9 mouse cellular contexts compared by ENCODE assay signal in genomic region chr1:179863420-179863819, GRCm38 (mm10). TPM values are rescaled to one million over a fixed set of nuclear protein-coding genes. Genes with fewer than 3 reads are reported as not detected.
DNase-seq lines count a peak whose midpoint lies in the region; ATAC-seq and TF ChIP-seq lines count a peak whose summit lies in the region.
"Had no signal": no experiment of that assay in that cellular context is flagged by ENCODE, and none has a peak within 500 bp of the region (broad histone marks: within the 10 kb centered on the region; RNA-seq: fewer than 3 reads in every experiment).

No protein-coding gene starts in this region.

- intact Hi-C loops in gastrocnemius, adult 2 months (cut with DNase I) = no loop called here

- no peaks in the 10 kb centered on the region for H3K27me3 ChIP-seq in heart, embryonic 10.5 days (ENCODE audit: insufficient read depth, poor library complexity, severe bottlenecking)
- no peaks in the 10 kb centered on the region for H3K27me3 ChIP-seq in myocyte (ENCODE audit: control insufficient read depth, insufficient read depth, insufficient read length)
- H3K27me3 ChIP-seq in hindbrain, postnatal 0 days (ENCODE audit: insufficient read depth, low read length) = no peaks in the 10 kb centered on the region
- H3K27me3 ChIP-seq: midbrain, embryonic 12.5 days had no signal

- no peak for TF ChIP-seq POLR2A in lung, adult 2 months (IDR thresholded peaks at IDR 0.05; ENCODE audit: borderline replicate concordance, extremely low read depth, low read depth, low read length)
- TF ChIP-seq POLR2A in myocyte (IDR thresholded peaks at IDR 0.05; ENCODE audit: insufficient read length, low read depth) = no peak

- H3K9ac ChIP-seq in hindbrain, postnatal 0 days (replicated peaks; ENCODE audit: low read length) = no peak overlapping the region
- H3K9ac ChIP-seq: midbrain, embryonic 12.5 days had no signal

- 37% methylated on average over 4 of the region's 4 CpGs for WGBS in lung, adult 2 months
- WGBS in heart, embryonic 10.5 days = 53% methylated on average over 4 of the region's 4 CpGs
- WGBS in hindbrain, postnatal 0 days = 28% methylated on average over 4 of the region's 4 CpGs

- peak overlapping the region; percentile 71; the same call in 1 of the 2 replicates for H3K27ac ChIP-seq in gastrocnemius, adult 2 months
- 0 out of 2 replicates have a peak overlapping the region, but pooled peaks have one; percentile 1 for H3K27ac ChIP-seq in heart, embryonic 10.5 days
- no peak overlapping the region for H3K27ac ChIP-seq in hindbrain, postnatal 0 days
- H3K27ac ChIP-seq: midbrain, embryonic 12.5 days had no signal

- H3K4me2 ChIP-seq in myocyte (ENCODE audit: low read depth) = peak overlapping the region; percentile 34
- H3K4me2 ChIP-seq in hindbrain, postnatal 0 days (ENCODE audit: low read depth, low read length) = no peak overlapping the region
- H3K4me2 ChIP-seq: midbrain, embryonic 12.5 days had no signal

- H3K9me3 ChIP-seq in heart, embryonic 10.5 days = no peaks in the 10 kb centered on the region
- H3K9me3 ChIP-seq in hindbrain, postnatal 0 days (ENCODE audit: low read length) = no peaks in the 10 kb centered on the region
- H3K9me3 ChIP-seq: midbrain, embryonic 12.5 days had no signal

- H3K4me1 ChIP-seq in lung, adult 2 months (ENCODE audit: control insufficient read depth, insufficient read depth, low read length) = peaks cover 12% of the 10 kb centered on the region
- H3K4me1 ChIP-seq in heart, embryonic 10.5 days = peaks cover 21% of the 10 kb centered on the region
- no peaks in the 10 kb centered on the region for H3K4me1 ChIP-seq in hindbrain, postnatal 0 days (ENCODE audit: insufficient read depth, low read length)
- H3K4me1 ChIP-seq: midbrain, embryonic 12.5 days had no signal

- no peak for TF ChIP-seq CTCF in gastrocnemius, adult 2 months (IDR thresholded peaks at IDR 0.05)
- no peak for TF ChIP-seq CTCF in lung, adult 2 months (IDR thresholded peaks at IDR 0.05; ENCODE audit: insufficient read depth, low read length)
- TF ChIP-seq CTCF in hindbrain, postnatal 0 days (IDR thresholded peaks at IDR 0.05; ENCODE audit: low read depth) = no peak

- H3K4me3 ChIP-seq in gastrocnemius, adult 2 months = no peak overlapping the region
- no peak overlapping the region for H3K4me3 ChIP-seq in lung, adult 2 months (replicated peaks; ENCODE audit: extremely low read depth, low read depth, low read length)
- no peak overlapping the region for H3K4me3 ChIP-seq in heart, embryonic 10.5 days
- H3K4me3 ChIP-seq in myocyte = no peak overlapping the region
- no peak overlapping the region for H3K4me3 ChIP-seq in hindbrain, postnatal 0 days (ENCODE audit: low read length)
- H3K4me3 ChIP-seq: midbrain, embryonic 12.5 days had no signal

- H3K36me3 ChIP-seq in heart, embryonic 10.5 days = no peaks in the 10 kb centered on the region
- no peaks in the 10 kb centered on the region for H3K36me3 ChIP-seq in myocyte (ENCODE audit: control insufficient read depth, insufficient read depth)
- no peaks in the 10 kb centered on the region for H3K36me3 ChIP-seq in hindbrain, postnatal 0 days (ENCODE audit: insufficient read depth, low read length)
- H3K36me3 ChIP-seq: midbrain, embryonic 12.5 days had no signal

- no peaks in the 10 kb centered on the region for H3K79me2 ChIP-seq in myocyte (ENCODE audit: control insufficient read depth, insufficient read depth)

- DNase-seq in gastrocnemius, adult 2 months = peak; percentile 26
- DNase-seq in gastrocnemius, postnatal 4 days (ENCODE audit: low spot score in 2 of 2) = no peak
- peak; percentile 58 to 77 for DNase-seq in lung, adult 18-20 months
- no peak for DNase-seq in lung, adult 2 months
- no peak for DNase-seq in heart, embryonic 10.5 days (ENCODE audit: low spot score)
- no peak for DNase-seq in T-cell, adult 2 months (ENCODE audit: low spot score)
- no peak for DNase-seq in hindbrain, postnatal 0 days (ENCODE audit: low spot score)

- H3ac ChIP-seq in myocyte (ENCODE audit: control insufficient read depth, insufficient read length) = no peak overlapping the region

- no peak for ATAC-seq in hindbrain, postnatal 0 days

TF ChIP-seq in myocyte, 11 proteins besides CTCF, POLR2A, EP300 and RAD21:
- peak in 1 of 3 experiments; percentile 62 for TF ChIP-seq MYOG (IDR thresholded peaks at IDR 0.05; ENCODE audit: control insufficient read depth in 1 of 3, insufficient read depth in 1 of 3, insufficient read length in 2 of 3, low read depth in 2 of 3)
- TF ChIP-seq TCF3 (IDR thresholded peaks at IDR 0.05; ENCODE audit: insufficient read length, low read depth) = no peak
- TF ChIP-seq REST (IDR thresholded peaks at IDR 0.05; ENCODE audit: insufficient read depth, insufficient read length) = no peak
- TF ChIP-seq TCF12 (IDR thresholded peaks at IDR 0.05; ENCODE audit: insufficient read depth, poor library complexity, severe bottlenecking) = no peak
- TF ChIP-seq MYOD1 (IDR thresholded peaks at IDR 0.05; ENCODE audit: control insufficient read depth in 1 of 3, insufficient read length in 2 of 3, low read depth in 2 of 3) = peak in 1 of 3 experiments; percentile 66
- TF ChIP-seq USF1 (IDR thresholded peaks at IDR 0.05; ENCODE audit: low read depth) = no peak
TF ChIP-seq in myocyte: peak in this region for 2.

RNA-seq across cellular contexts. Expression of gene Ahctf1, which starts 59.9 kb away (rescaled TPM):
- total RNA-seq in gastrocnemius, adult 2 months (2021) = 10 to 100 TPM; 18.3 to 19.1 TPM
- 10 to 100 TPM; 29.6 to 33.7 TPM for total RNA-seq in gastrocnemius, postnatal 4 days (2021)
- polyA plus RNA-seq in lung, adult 2 months (2012; rRNA removed) = 5.3 and 6.9 TPM in 2 replicates
- polyA plus RNA-seq in heart, embryonic 10.5 days (2016; fragmentation: Nextera tagmentation; extraction: Ambion mirVana) = 21.6 and 30.2 TPM in 2 replicates
- polyA plus RNA-seq in myocyte (2012; fragmentation: generic; extraction: Trizol) = 6.6 TPM
- total RNA-seq in hindbrain, postnatal 0 days (2014; rRNA removed) = 16.3 and 18.5 TPM in 2 replicates
- 9.6 and 9.9 TPM in 2 replicates for polyA plus RNA-seq in hindbrain, postnatal 0 days (2015; fragmentation: Nextera tagmentation; extraction: Ambion mirVana)

Comparison
In these comparisons a context has a peak if more than half of its experiments do, and no peak if none do; other contexts are left out.
1. DNase-seq: peak in gastrocnemius, adult 2 months (single experiment) and lung, adult 18-20 months (2 of 2); none in gastrocnemius, postnatal 4 days (0 of 2), lung, adult 2 months (single experiment), heart, embryonic 10.5 days (single experiment), T-cell, adult 2 months (single experiment) and hindbrain, postnatal 0 days (single experiment).